Mouse (Mus musculus) G1E (cell line): ENCODE results near the gene Gm5565. TPM values are rescaled to one million over a fixed set of nuclear protein-coding genes. Genes with fewer than 3 reads are reported as not detected.
"Not testable (repeated sequence)": the region's sequence is repeated elsewhere in the genome, so short reads cannot be mapped to it uniquely, and the experiment has no call there.

Experiments used
- ATAC-seq: 2 replicates; pipeline ENCODE4 v1.8.0; 2016; ENCODE audit warnings: mild to moderate bottlenecking; ENCODE audit not compliant: insufficient number of reproducible peaks, poor library complexity, low FRiP score, severe bottlenecking; ENCODE audit errors: extremely low read depth
- DNase-seq: peaks from one replicate; pipeline ENCODE4 v3.0.0; 2012; ENCODE audit warnings: low spot score
- H3K27me3 ChIP-seq: 2 replicates; pipeline ENCODE4 v1.6.1; 2012; ENCODE audit warnings: mild to moderate bottlenecking, low read length, inconsistent platforms; ENCODE audit not compliant: insufficient read depth
- H3K36me3 ChIP-seq: replicated peaks from 2 replicates; pipeline ENCODE3; 2012; ENCODE audit warnings: mild to moderate bottlenecking, inconsistent platforms
- H3K4me1 ChIP-seq: 2 replicates; pipeline ENCODE4 v1.6.1; 2012; ENCODE audit warnings: low read depth, low read length, inconsistent platforms, mixed read lengths; ENCODE audit not compliant: insufficient read depth
- H3K4me3 ChIP-seq: 2 replicates; pipeline ENCODE4 v1.5.1; 2012; ENCODE audit warnings: low read depth, mild to moderate bottlenecking, inconsistent platforms, low read length, moderate library complexity, mixed read lengths
- H3K9me3 ChIP-seq: replicated peaks from 2 replicates; pipeline ENCODE4 v1.6.1; 2012; ENCODE audit warnings: inconsistent platforms
- CTCF ChIP-seq: IDR thresholded peaks from 2 replicates; pipeline ENCODE4 v1.5.1; 2012; ENCODE audit warnings: low read depth, low read length, inconsistent platforms, mixed read lengths
- GATA1 ChIP-seq: IDR thresholded peaks from 2 replicates; pipeline ENCODE4 v1.6.1; 2012; ENCODE audit warnings: borderline replicate concordance, low read length, inconsistent platforms, mixed read lengths
- GATA2 ChIP-seq: IDR thresholded peaks from 2 replicates; pipeline ENCODE4 v1.6.1; 2012; ENCODE audit warnings: low read depth, low read length, inconsistent platforms, borderline replicate concordance
- POLR2AphosphoS5 ChIP-seq: IDR thresholded peaks from 2 replicates; pipeline ENCODE4 v1.6.1; 2012; ENCODE audit warnings: low read depth, low read length, inconsistent platforms; ENCODE audit not compliant: insufficient replicate concordance
- TAL1 ChIP-seq: conservative IDR thresholded peaks from 2 replicates; pipeline ENCODE4 v1.6.1; 2012; ENCODE audit warnings: low read depth, low read length, inconsistent platforms, mixed read lengths
- polyA plus RNA-seq: library from polyadenylated mRNA; stranded (reverse); fragments of >175 nt; gene quantifications from 2 replicates; pipeline ENCODE4 v1.2.3, GENCODE M21; 2012
- total RNA-seq, 2 experiments: library from RNA; stranded (forward) in 1 of 2; stranded (reverse) in 1 of 2; fragments of 200-1000 nt in 1 of 2; fragments of >200 nt in 1 of 2; fragmentation: Nextera tagmentation in 1 of 2; gene quantifications; 2 replicates each; pipeline ENCODE4 v1.2.3; 2014 to 2017

Gene Gm5565
- total RNA-seq (2014; fragmentation: Nextera tagmentation) (not detected in 2 replicates), total RNA-seq (2017) (not detected in 2 replicates), polyA plus RNA-seq (not detected in 2 replicates)

- not testable (repeated sequence) for H3K4me1 ChIP-seq, H3K36me3 ChIP-seq, H3K9me3 ChIP-seq, DNase-seq, H3K27me3 ChIP-seq, ATAC-seq, H3K4me3 ChIP-seq
These were observed at the start of gene Gm5565 for GRCm38 (mm10) chr5:146160439-146160838. TSS of gene Gm5565 (minus strand) at chr5:146160539.

- ATAC-seq (no peak), DNase-seq (no peak)
- 0 out of 2 replicates have a peak, but pooled peaks cover 4% of the 10 kb centered on the region for H3K4me1 ChIP-seq
- TF ChIP-seq POLR2AphosphoS5 = no peak
- no peak for TF ChIP-seq GATA1
- TF ChIP-seq TAL1 = no peak
- no peak for TF ChIP-seq CTCF
- no peak for TF ChIP-seq GATA2
- no peaks in the 10 kb centered on the region for H3K9me3 ChIP-seq
- H3K4me3 ChIP-seq = no peak overlapping the region
- peaks cover 75% of the 10 kb centered on the region for H3K36me3 ChIP-seq
- no peaks in the 10 kb centered on the region for H3K27me3 ChIP-seq
These were observed 45.2 kb upstream of the Gm5565 start for GRCm38 (mm10) chr5:146205537-146205936.

DNA sequence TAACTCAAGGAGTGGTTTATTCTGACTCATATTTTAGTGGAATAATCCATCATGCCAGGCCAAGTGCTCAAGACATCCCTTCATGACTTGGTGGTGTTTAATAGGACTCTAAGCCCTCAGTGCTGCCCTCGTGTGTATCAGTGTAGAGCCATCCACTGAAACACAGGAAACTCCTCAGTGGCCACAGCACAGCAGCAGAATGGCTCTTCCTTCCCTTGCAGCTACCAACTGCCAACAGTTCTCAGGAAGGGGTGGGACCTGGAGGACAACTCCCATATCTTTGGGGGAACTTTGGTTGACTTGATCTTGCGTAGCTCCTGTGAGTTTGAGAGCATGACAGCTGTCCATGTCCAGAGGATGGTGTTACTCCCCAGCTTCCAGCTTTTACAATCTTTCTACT, 43.6 kb upstream of the Gm5565 start:
- H3K4me1 ChIP-seq = no peaks in the 10 kb centered on the region
- peaks cover 63% of the 10 kb centered on the region for H3K36me3 ChIP-seq
- TF ChIP-seq POLR2AphosphoS5 (no peak), GATA2 (no peak), TAL1 (no peak)
- ATAC-seq (no peak), DNase-seq (no peak)
- H3K9me3 ChIP-seq = no peaks in the 10 kb centered on the region
- H3K27me3 ChIP-seq = no peaks in the 10 kb centered on the region
- H3K4me3 ChIP-seq = no peak overlapping the region

- ATAC-seq (no peak), DNase-seq (no peak)
- no peaks in the 10 kb centered on the region for H3K4me1 ChIP-seq
- H3K9me3 ChIP-seq = no peaks in the 10 kb centered on the region
- no peaks in the 10 kb centered on the region for H3K27me3 ChIP-seq
- TF ChIP-seq GATA1 = no peak
- no peak for TF ChIP-seq GATA2
- no peak for TF ChIP-seq POLR2AphosphoS5
- TF ChIP-seq TAL1 = no peak
- no peak for TF ChIP-seq CTCF
- peaks cover 30% of the 10 kb centered on the region for H3K36me3 ChIP-seq
- H3K4me3 ChIP-seq = no peak overlapping the region
These were observed 40.2 kb upstream of the Gm5565 start for GRCm38 (mm10) chr5:146200580-146200979.

DNA sequence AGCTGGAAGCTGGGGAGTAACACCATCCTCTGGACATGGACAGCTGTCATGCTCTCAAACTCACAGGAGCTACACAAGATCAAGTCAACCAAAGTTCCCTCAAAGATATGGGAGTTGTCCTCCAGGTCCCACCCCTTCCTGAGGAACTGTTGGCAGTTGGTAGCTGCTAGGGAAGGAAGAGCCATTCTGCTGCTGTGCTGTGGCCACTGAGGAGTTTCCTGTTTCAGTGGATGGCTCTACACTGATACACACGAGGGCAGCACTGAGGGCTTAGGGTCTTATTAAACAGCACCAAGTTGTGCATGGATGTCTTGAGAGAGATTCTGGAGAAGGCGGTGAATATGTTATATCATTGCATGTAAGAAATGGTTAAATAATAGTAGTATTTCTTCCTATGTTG, 39.2 kb upstream of the Gm5565 start:
- TF ChIP-seq GATA2 (no peak), POLR2AphosphoS5 (no peak), CTCF (no peak), TAL1 (no peak), GATA1 (no peak)
- Histone ChIP-seq H3K27me3 (no peaks in the 10 kb centered on the region), H3K9me3 (no peaks in the 10 kb centered on the region), H3K4me3 (no peak overlapping the region), H3K4me1 (no peaks in the 10 kb centered on the region), H3K36me3 (peaks cover 20% of the 10 kb centered on the region)
- DNase-seq (no peak), ATAC-seq (no peak)

DNA sequence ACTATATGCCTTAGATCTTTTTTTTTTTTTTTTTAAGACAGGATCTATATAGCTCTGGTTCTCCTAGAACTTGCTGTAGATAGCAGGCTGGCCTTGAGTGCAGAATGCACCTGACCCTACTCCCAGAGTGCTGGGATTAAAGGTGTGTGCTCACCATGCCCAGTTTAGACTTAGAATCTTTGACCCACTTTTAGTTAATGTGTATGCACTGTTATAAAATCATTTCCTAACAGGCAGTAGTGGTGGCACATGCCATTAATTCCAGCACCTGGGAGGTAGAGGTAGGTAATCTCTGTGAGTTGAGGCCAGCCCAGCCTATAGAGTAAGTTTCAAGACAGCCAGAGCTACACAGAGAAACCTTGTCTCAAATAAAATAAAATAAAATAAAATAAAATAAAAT, 38.7 kb upstream of the Gm5565 start:
- no peak for ATAC-seq
- H3K27me3 ChIP-seq = no peaks in the 10 kb centered on the region

GRCm38 (mm10) chr5:146193360-146193759, 33.0 kb upstream of the Gm5565 start:
- H3K27me3 ChIP-seq = no peaks in the 10 kb centered on the region; the same call in 1 of the 2 replicates
- ATAC-seq (no peak), DNase-seq (no peak)
- H3K36me3 ChIP-seq = no peaks in the 10 kb centered on the region
- TF ChIP-seq CTCF (no peak), TAL1 (no peak), POLR2AphosphoS5 (no peak), GATA2 (no peak), GATA1 (no peak)
- H3K9me3 ChIP-seq = no peaks in the 10 kb centered on the region
- H3K4me1 ChIP-seq = no peaks in the 10 kb centered on the region
- H3K4me3 ChIP-seq = no peak overlapping the region

More for the DNA sequence above, 38.7 kb upstream of the Gm5565 start:
- no peak for TF ChIP-seq CTCF
- no peak for TF ChIP-seq POLR2AphosphoS5
- no peak for TF ChIP-seq GATA1
- TF ChIP-seq TAL1 = no peak
- TF ChIP-seq GATA2 = no peak
- no peak for DNase-seq
- Histone ChIP-seq H3K9me3 (no peaks in the 10 kb centered on the region), H3K36me3 (peaks cover 15% of the 10 kb centered on the region), H3K4me3 (no peak overlapping the region), H3K4me1 (no peaks in the 10 kb centered on the region)
